Mouse (Mus musculus) cerebral cortex, adult 2 months (tissue): ENCODE results near the gene Daam2.

Experiments
- WGBS: fragments of 180-500 bp; shearing (Covaris S2); methylation state at CpG from one replicate; pipeline ENCODE4 v1.1.7; 2018; 5-methylcytosine and 5-hydroxymethylcytosine counted together

The Daam2 gene

GRCm38 (mm10) chr17:49431176-49431575 lies 133.0 kb downstream of the Daam2 start:
- 89% methylated on average over 6 of the region's 6 CpGs for WGBS

- 70% methylated on average over 6 of the region's 6 CpGs for WGBS
Measured at GRCm38 (mm10) chr17:49430136-49430535, 134.0 kb downstream of the Daam2 start.

GRCm38 (mm10) chr17:49429471-49430129 lies 134.5 kb downstream of the Daam2 start:
- WGBS = 87% methylated on average over 6 of the region's 6 CpGs

GRCm38 (mm10) chr17:49428751-49429415 lies 135.3 kb downstream of the Daam2 start:
- WGBS = 41% methylated on average over 13 of the region's 13 CpGs

GRCm38 (mm10) chr17:49428239-49428688 lies 135.9 kb downstream of the Daam2 start, which contains the start of gene Mocs1:
TSS of gene Mocs1 (plus strand) at chr17:49428362.
- WGBS = under 1% methylated on average over 28 of the region's 28 CpGs

GRCm38 (mm10) chr17:49427631-49428238 lies 136.4 kb downstream of the Daam2 start:
- WGBS = 19% methylated on average over 9 of the region's 9 CpGs

- WGBS = 76% methylated on average over 3 of the region's 3 CpGs
Measured at GRCm38 (mm10) chr17:49423872-49424271, 140.3 kb downstream of the Daam2 start.

- WGBS = 96% methylated on average over 2 of the region's 2 CpGs
Measured at GRCm38 (mm10) chr17:49423067-49423325, 141.1 kb downstream of the Daam2 start.

GRCm38 (mm10) chr17:49422286-49423066 lies 141.7 kb downstream of the Daam2 start:
- WGBS = 76% methylated on average over 3 of the region's 3 CpGs

GRCm38 (mm10) chr17:49419813-49420212 lies 144.3 kb downstream of the Daam2 start:
- WGBS = 84% methylated on average over 6 of the region's 6 CpGs

- 85% methylated on average over 3 of the region's 3 CpGs for WGBS
Measured at GRCm38 (mm10) chr17:49416228-49416627, 147.9 kb downstream of the Daam2 start.

GRCm38 (mm10) chr17:49413554-49413953 lies 150.6 kb downstream of the Daam2 start:
- WGBS = 48% methylated on average over 3 of the region's 3 CpGs

GRCm38 (mm10) chr17:49412974-49413373 lies 151.2 kb downstream of the Daam2 start:
- WGBS = 74% methylated on average over 5 of the region's 5 CpGs
